Mouse (Mus musculus): ENCODE data around the gene Msi2. TPM values are rescaled to one million over a fixed set of nuclear protein-coding genes. Genes with fewer than 3 reads are reported as not detected.

The Msi2 gene
- polyA plus RNA-seq, 1 experiment from 2014 or later: 24.5 TPM

- no peaks in the 10 kb centered on the region for H3K27me3 ChIP-seq (ENCODE audit: insufficient read depth, low read length)
- no peak for DNase-seq (ENCODE audit: low spot score)
- WGBS: 30% methylated on average over 7 of the region's 7 CpGs
Observed at GRCm38 (mm10) chr11:88715299-88715698, 3.0 kb downstream of the Msi2 start.

GRCm38 (mm10) chr11:88714127-88714526 is 4.2 kb downstream of the Msi2 start:
- 52% methylated on average over 7 of the region's 7 CpGs for WGBS
- Histone ChIP-seq H3K27ac (no peak overlapping the region), H3K9me3 (replicated peaks; ENCODE audit: low read length) (no peaks in the 10 kb centered on the region), H3K27me3 (ENCODE audit: insufficient read depth, low read length) (no peaks in the 10 kb centered on the region), H3K4me3 (replicated peaks; ENCODE audit: low read depth, low read length) (no peak overlapping the region), H3K9ac (ENCODE audit: low read depth, low read length) (no peak overlapping the region), H3K36me3 (ENCODE audit: insufficient read depth, low read length) (peaks cover 7% of the 10 kb centered on the region; the same call in 1 of the 2 replicates), H3K4me1 (replicated peaks; ENCODE audit: insufficient read depth, low read length) (no peaks in the 10 kb centered on the region; the same call in none of the 2 replicates), H3K4me2 (ENCODE audit: low read length) (peak overlapping the region; percentile 99)
- DNase-seq (ENCODE audit: low spot score): no peak
- TF ChIP-seq CTCF (IDR thresholded peaks at IDR 0.05; ENCODE audit: low read depth): no peak
- ATAC-seq (replicated peaks; ENCODE audit: low FRiP score, low read depth): no peak

More at GRCm38 (mm10) chr11:88715299-88715698, 3.0 kb downstream of the Msi2 start:
- H3K4me3 ChIP-seq (replicated peaks; ENCODE audit: low read depth, low read length): peak overlapping the region; percentile 95
- H3K4me2 ChIP-seq (ENCODE audit: low read length): peak overlapping the region; percentile 99
- no peaks in the 10 kb centered on the region for H3K9me3 ChIP-seq (replicated peaks; ENCODE audit: low read length)
- H3K36me3 ChIP-seq (ENCODE audit: insufficient read depth, low read length): peaks cover 6% of the 10 kb centered on the region; the same call in 1 of the 2 replicates
- no peak overlapping the region for H3K9ac ChIP-seq (ENCODE audit: low read depth, low read length)
- TF ChIP-seq CTCF (IDR thresholded peaks at IDR 0.05; ENCODE audit: low read depth): no peak
- no peak for ATAC-seq (replicated peaks; ENCODE audit: low FRiP score, low read depth)
- no peak overlapping the region for H3K27ac ChIP-seq
- H3K4me1 ChIP-seq (replicated peaks; ENCODE audit: insufficient read depth, low read length): no peaks in the 10 kb centered on the region; the same call in none of the 2 replicates

- Histone ChIP-seq H3K9ac (ENCODE audit: low read depth, low read length) (no peak overlapping the region), H3K27me3 (ENCODE audit: insufficient read depth, low read length) (no peaks in the 10 kb centered on the region), H3K9me3 (replicated peaks; ENCODE audit: low read length) (no peaks in the 10 kb centered on the region), H3K4me2 (ENCODE audit: low read length) (peak overlapping the region; percentile 99), H3K4me1 (replicated peaks; ENCODE audit: insufficient read depth, low read length) (no peaks in the 10 kb centered on the region; the same call in none of the 2 replicates), H3K4me3 (replicated peaks; ENCODE audit: low read depth, low read length) (no peak overlapping the region), H3K27ac (no peak overlapping the region), H3K36me3 (ENCODE audit: insufficient read depth, low read length) (peaks cover 7% of the 10 kb centered on the region; the same call in 1 of the 2 replicates)
- DNase-seq (ENCODE audit: low spot score) (no peak), ATAC-seq (replicated peaks; ENCODE audit: low FRiP score, low read depth) (no peak)
- no peak for TF ChIP-seq CTCF (IDR thresholded peaks at IDR 0.05; ENCODE audit: low read depth)
- 39% methylated on average over 9 of the region's 9 CpGs for WGBS
Observed at GRCm38 (mm10) chr11:88713479-88713878, 4.8 kb downstream of the Msi2 start.

GRCm38 (mm10) chr11:88709876-88710614 is 8.3 kb downstream of the Msi2 start:
- WGBS: 78% methylated on average over 15 of the region's 15 CpGs
- no peaks in the 10 kb centered on the region for H3K9me3 ChIP-seq (replicated peaks; ENCODE audit: low read length)
- ATAC-seq (replicated peaks; ENCODE audit: low FRiP score, low read depth) (no peak), DNase-seq (ENCODE audit: low spot score) (no peak)
- H3K27me3 ChIP-seq (ENCODE audit: insufficient read depth, low read length): no peaks in the 10 kb centered on the region
- H3K4me3 ChIP-seq (replicated peaks; ENCODE audit: low read depth, low read length): no peak overlapping the region
- H3K4me2 ChIP-seq (ENCODE audit: low read length): no peak overlapping the region
- H3K9ac ChIP-seq (ENCODE audit: low read depth, low read length): no peak overlapping the region
- TF ChIP-seq CTCF (IDR thresholded peaks at IDR 0.05; ENCODE audit: low read depth): no peak
- no peak overlapping the region for H3K27ac ChIP-seq
- peaks cover 9% of the 10 kb centered on the region for H3K4me1 ChIP-seq (replicated peaks; ENCODE audit: insufficient read depth, low read length)
- peaks cover 24% of the 10 kb centered on the region; the same call in 1 of the 2 replicates for H3K36me3 ChIP-seq (ENCODE audit: insufficient read depth, low read length)

- DNase-seq (ENCODE audit: low spot score): no peak
- H3K9me3 ChIP-seq (replicated peaks; ENCODE audit: low read length): no peaks in the 10 kb centered on the region
- 0 out of 2 replicates have a peak, but pooled peaks have one; percentile 34 for ATAC-seq (replicated peaks; ENCODE audit: low FRiP score, low read depth)
- no peak overlapping the region for H3K27ac ChIP-seq
- no peak overlapping the region for H3K4me3 ChIP-seq (replicated peaks; ENCODE audit: low read depth, low read length)
- peaks cover 25% of the 10 kb centered on the region; the same call in 1 of the 2 replicates for H3K36me3 ChIP-seq (ENCODE audit: insufficient read depth, low read length)
- WGBS: 35% methylated on average over 11 of the region's 11 CpGs
- no peak for TF ChIP-seq CTCF (IDR thresholded peaks at IDR 0.05; ENCODE audit: low read depth)
- no peak overlapping the region for H3K9ac ChIP-seq (ENCODE audit: low read depth, low read length)
- H3K4me1 ChIP-seq (replicated peaks; ENCODE audit: insufficient read depth, low read length): peaks cover 18% of the 10 kb centered on the region
- H3K27me3 ChIP-seq (ENCODE audit: insufficient read depth, low read length): no peaks in the 10 kb centered on the region
- no peak overlapping the region for H3K4me2 ChIP-seq (ENCODE audit: low read length)
Observed at GRCm38 (mm10) chr11:88707228-88707775, 11.0 kb downstream of the Msi2 start.

GRCm38 (mm10) chr11:88704688-88705087 is 13.6 kb downstream of the Msi2 start:
- WGBS: 69% methylated on average over 10 of the region's 10 CpGs
- no peak overlapping the region for H3K9ac ChIP-seq (ENCODE audit: low read depth, low read length)
- H3K27ac ChIP-seq: no peak overlapping the region
- H3K36me3 ChIP-seq (ENCODE audit: insufficient read depth, low read length): peaks cover 34% of the 10 kb centered on the region
- peaks cover 18% of the 10 kb centered on the region for H3K4me1 ChIP-seq (replicated peaks; ENCODE audit: insufficient read depth, low read length)
- H3K4me2 ChIP-seq (ENCODE audit: low read length): no peak overlapping the region
- H3K9me3 ChIP-seq (replicated peaks; ENCODE audit: low read length): no peaks in the 10 kb centered on the region
- no peaks in the 10 kb centered on the region for H3K27me3 ChIP-seq (ENCODE audit: insufficient read depth, low read length)
- TF ChIP-seq CTCF (IDR thresholded peaks at IDR 0.05; ENCODE audit: low read depth): no peak
- DNase-seq (ENCODE audit: low spot score) (no peak), ATAC-seq (replicated peaks; ENCODE audit: low FRiP score, low read depth) (no peak)
- no peak overlapping the region for H3K4me3 ChIP-seq (replicated peaks; ENCODE audit: low read depth, low read length)

Data from kidney, postnatal 0 days (tissue).